Mouse (Mus musculus) C2C12 (cell line): ENCODE measurements around the gene Chuk. TPM values are rescaled to one million over a fixed set of nuclear protein-coding genes. Genes with fewer than 3 reads are reported as not detected.

Experiments
- H3K27me3 ChIP-seq: one replicate; pipeline ENCODE4 v1.6.1; 2011; ENCODE audit not compliant: control insufficient read depth, insufficient read depth, insufficient read length
- H3K36me3 ChIP-seq: one replicate; pipeline ENCODE4 v1.6.1; 2011; ENCODE audit not compliant: control insufficient read depth, insufficient read depth
- H3K4me3 ChIP-seq: one replicate; pipeline ENCODE4 v1.5.1; 2011; ENCODE audit warnings: mild to moderate bottlenecking, control low read depth; ENCODE audit not compliant: poor library complexity, insufficient read depth, severe bottlenecking
- H3K79me2 ChIP-seq: one replicate; pipeline ENCODE4 v1.6.1; 2011; ENCODE audit not compliant: control insufficient read depth, insufficient read depth
- H3K79me3 ChIP-seq: one replicate; pipeline ENCODE4 v1.6.1; 2011; ENCODE audit warnings: low read depth, control low read depth
- H3ac ChIP-seq: one replicate; pipeline ENCODE3; 2011; ENCODE audit warnings: low read depth; ENCODE audit not compliant: control insufficient read depth, insufficient read length
- CEBPB ChIP-seq: IDR thresholded peaks from one replicate; pipeline ENCODE4 v1.6.1; 2011; ENCODE audit warnings: low read depth, mild to moderate bottlenecking, control low read depth, moderate library complexity
- CTCF ChIP-seq: IDR thresholded peaks from one replicate; pipeline ENCODE4 v1.5.1; 2011; ENCODE audit not compliant: control insufficient read depth, insufficient read depth, insufficient read length
- FOSL1 ChIP-seq: IDR thresholded peaks from one replicate; pipeline ENCODE4 v1.8.0; 2011; ENCODE audit warnings: mild to moderate bottlenecking, low read length; ENCODE audit not compliant: poor library complexity, insufficient read depth, severe bottlenecking
- MAX ChIP-seq: IDR thresholded peaks from one replicate; pipeline ENCODE4 v1.6.1; 2011; ENCODE audit warnings: mild to moderate bottlenecking, control low read depth
- MYOD1 ChIP-seq: IDR thresholded peaks from one replicate; pipeline ENCODE4 v1.6.1; 2011; ENCODE audit warnings: low read depth; ENCODE audit not compliant: control insufficient read depth, insufficient read length
- MYOG ChIP-seq: IDR thresholded peaks from one replicate; pipeline ENCODE4 v1.6.1; 2011; ENCODE audit not compliant: control insufficient read depth, insufficient read length; ENCODE audit errors: extremely low read depth
- USF1 ChIP-seq: IDR thresholded peaks from one replicate; pipeline ENCODE4 v1.6.1; 2011; ENCODE audit warnings: low read depth, mild to moderate bottlenecking, control low read depth, moderate library complexity
- polyA plus RNA-seq: library from polyadenylated mRNA; unstranded; fragments of >200 nt; fragmentation: generic; extraction: Trizol; gene quantifications from one replicate; pipeline ENCODE4 v1.2.1, GENCODE M21; 2012; ENCODE audit warnings: missing spikeins

The Chuk gene
- polyA plus RNA-seq, 1 experiment: 9.7 TPM

DNA sequence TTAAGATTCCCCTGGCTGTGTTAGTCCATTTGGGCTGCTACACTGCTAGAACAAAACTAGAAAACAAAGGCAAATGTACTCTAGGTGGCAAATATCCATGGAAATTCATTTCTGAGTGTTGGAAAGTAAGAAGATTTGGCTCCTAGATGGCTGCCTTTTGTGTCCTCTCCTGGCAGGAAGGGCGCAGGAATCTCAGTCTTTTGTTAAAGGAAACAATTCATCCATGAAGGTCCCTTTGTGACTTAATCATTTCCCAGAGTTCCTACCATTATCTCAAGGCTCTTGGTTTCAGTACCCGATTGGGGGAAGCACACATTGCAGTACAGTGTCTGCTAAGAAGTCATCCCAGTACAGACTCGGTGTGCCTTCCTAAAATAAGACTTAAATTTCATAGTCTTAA, 21.0 kb downstream of the Chuk start:
- Histone ChIP-seq H3ac (no peak overlapping the region), H3K79me3 (no peaks in the 10 kb centered on the region), H3K4me3 (no peak overlapping the region), H3K36me3 (peaks cover 91% of the 10 kb centered on the region), H3K79me2 (no peaks in the 10 kb centered on the region), H3K27me3 (no peaks in the 10 kb centered on the region)
- TF ChIP-seq CEBPB: no peak
- TF ChIP-seq MAX: no peak
- TF ChIP-seq CTCF: no peak
- no peak for TF ChIP-seq MYOG
- TF ChIP-seq FOSL1: no peak
- TF ChIP-seq USF1: no peak
- no peak for TF ChIP-seq MYOD1

GRCm38 (mm10) chr19:44080920-44081319, 26.4 kb downstream of the Chuk start:
- no peak for TF ChIP-seq MYOG
- TF ChIP-seq CTCF: no peak
- no peak for TF ChIP-seq MAX
- no peaks in the 10 kb centered on the region for H3K79me3 ChIP-seq
- no peak overlapping the region for H3K4me3 ChIP-seq
- no peaks in the 10 kb centered on the region for H3K79me2 ChIP-seq
- H3K36me3 ChIP-seq: peaks cover 88% of the 10 kb centered on the region
- H3ac ChIP-seq: no peak overlapping the region
- H3K27me3 ChIP-seq: no peaks in the 10 kb centered on the region

DNA sequence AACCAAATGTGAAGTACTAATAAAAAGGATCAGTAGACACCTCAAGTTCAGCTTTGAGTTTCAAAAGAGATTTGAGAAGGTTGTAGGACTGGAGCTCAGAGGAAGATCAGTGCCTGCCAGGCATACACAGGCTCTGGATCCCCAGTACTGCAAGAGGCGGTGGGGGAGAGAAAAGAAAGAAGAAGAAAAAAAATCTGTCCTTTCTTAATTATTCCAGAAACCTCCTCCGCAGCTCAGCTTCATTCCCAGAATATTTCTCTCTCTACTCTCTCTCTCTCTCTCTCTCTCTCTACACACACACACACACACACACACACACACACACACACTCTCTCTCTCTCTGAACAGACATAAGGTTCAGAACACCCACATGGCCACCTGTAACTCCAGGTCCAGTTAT, 27.3 kb downstream of the Chuk start:
- H3K36me3 ChIP-seq: peaks cover 88% of the 10 kb centered on the region

DNA sequence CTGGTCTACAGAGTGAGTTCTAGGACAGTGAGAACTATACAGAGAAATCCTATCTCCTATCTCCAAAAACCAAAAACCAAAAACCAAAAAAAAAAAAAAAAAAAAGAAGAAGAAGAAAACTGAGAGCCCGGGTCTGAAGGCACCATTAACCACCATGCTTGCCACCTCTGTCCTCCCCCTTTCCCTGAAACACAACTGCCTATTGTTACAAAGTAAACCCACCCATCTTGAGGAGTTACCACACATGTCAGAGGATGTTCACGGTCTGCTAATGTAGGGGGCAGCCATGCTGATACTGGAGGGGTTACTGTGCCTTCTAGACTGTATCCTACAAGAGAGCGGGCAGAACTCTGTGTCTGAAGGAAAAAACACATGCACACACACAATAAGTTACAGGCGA, 30.3 kb downstream of the Chuk start:
- Histone ChIP-seq H3K36me3 (peaks cover 84% of the 10 kb centered on the region), H3ac (no peak overlapping the region), H3K4me3 (no peak overlapping the region), H3K79me2 (no peaks in the 10 kb centered on the region), H3K27me3 (no peaks in the 10 kb centered on the region), H3K79me3 (no peaks in the 10 kb centered on the region)
- no peak for TF ChIP-seq CEBPB
- TF ChIP-seq FOSL1: no peak
- no peak for TF ChIP-seq MYOD1
- TF ChIP-seq MYOG: no peak
- TF ChIP-seq MAX: no peak
- TF ChIP-seq CTCF: no peak
- TF ChIP-seq USF1: no peak

More for the DNA sequence above, 27.3 kb downstream of the Chuk start:
- Histone ChIP-seq H3K4me3 (no peak overlapping the region), H3K79me2 (no peaks in the 10 kb centered on the region), H3K79me3 (no peaks in the 10 kb centered on the region), H3ac (no peak overlapping the region), H3K27me3 (no peaks in the 10 kb centered on the region)
- TF ChIP-seq FOSL1 (no peak), CEBPB (no peak), USF1 (no peak), MYOG (no peak), MAX (no peak), MYOD1 (no peak), CTCF (no peak)

DNA sequence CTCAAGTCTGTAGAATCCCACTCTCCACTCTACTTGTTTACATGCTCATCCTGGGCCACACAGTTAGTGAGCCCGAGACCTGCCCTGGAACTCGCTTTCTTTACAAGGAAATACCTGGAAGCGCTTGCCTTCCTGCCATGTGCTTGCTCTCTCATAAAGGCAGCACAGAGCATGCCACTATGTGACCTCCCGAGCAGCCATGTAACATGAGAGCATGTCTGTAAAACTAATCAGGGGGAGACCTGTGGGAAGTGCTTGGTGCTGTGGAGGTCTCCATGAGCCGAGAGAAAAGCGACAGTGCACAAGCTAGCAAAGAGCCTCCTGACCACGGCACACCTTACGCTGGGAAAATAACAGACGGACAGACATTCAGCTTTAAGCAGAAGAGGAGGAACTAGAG, 30.8 kb downstream of the Chuk start:
- no peak overlapping the region for H3K4me3 ChIP-seq
- no peaks in the 10 kb centered on the region for H3K79me2 ChIP-seq
- H3K36me3 ChIP-seq: peaks cover 78% of the 10 kb centered on the region
- no peak for TF ChIP-seq MAX
- no peak for TF ChIP-seq FOSL1
- no peak for TF ChIP-seq USF1
- no peak for TF ChIP-seq CTCF
- TF ChIP-seq MYOG: no peak
- no peak for TF ChIP-seq MYOD1
- TF ChIP-seq CEBPB: no peak
- H3ac ChIP-seq: no peak overlapping the region
- H3K79me3 ChIP-seq: no peaks in the 10 kb centered on the region
- no peaks in the 10 kb centered on the region for H3K27me3 ChIP-seq

DNA sequence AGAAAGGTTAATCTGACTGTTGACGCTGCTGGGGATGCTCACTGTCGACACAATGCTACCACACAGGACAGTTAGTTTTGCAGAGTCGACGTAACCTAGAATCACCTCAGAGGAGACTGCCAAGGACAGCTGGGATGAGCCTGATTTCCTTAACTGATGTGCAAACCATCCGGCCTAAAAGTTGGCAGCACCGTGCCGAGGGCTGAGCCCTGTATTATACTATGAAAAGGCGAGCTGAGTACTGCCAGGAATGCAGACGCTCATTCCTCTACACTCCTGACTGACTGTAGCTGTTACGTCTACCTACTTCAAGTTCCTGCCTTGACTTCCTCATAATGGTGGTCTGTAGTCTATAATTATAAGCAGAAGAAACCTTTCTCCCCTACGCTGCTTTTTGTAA, 32.3 kb downstream of the Chuk start:
- Histone ChIP-seq H3K4me3 (no peak overlapping the region), H3K27me3 (no peaks in the 10 kb centered on the region), H3K79me2 (no peaks in the 10 kb centered on the region), H3ac (no peak overlapping the region), H3K36me3 (peaks cover 67% of the 10 kb centered on the region), H3K79me3 (no peaks in the 10 kb centered on the region)
- no peak for TF ChIP-seq MYOG
- no peak for TF ChIP-seq FOSL1
- TF ChIP-seq MAX: no peak
- TF ChIP-seq USF1: no peak
- no peak for TF ChIP-seq CTCF
- no peak for TF ChIP-seq CEBPB
- TF ChIP-seq MYOD1: no peak
